Mouse (Mus musculus): ENCODE data around the gene Pdzd7. TPM values are rescaled to one million over a fixed set of nuclear protein-coding genes. Genes with fewer than 3 reads are reported as not detected.

Pdzd7 gene
- polyA plus RNA-seq, 1 experiment, result 5.0 TPM

- no peak for TF ChIP-seq TCF12 (IDR thresholded peaks at IDR 0.05; ENCODE audit: insufficient read depth, poor library complexity, severe bottlenecking)
- TF ChIP-seq POLR2A (IDR thresholded peaks at IDR 0.05; ENCODE audit: insufficient read length, low read depth), result no peak
- no peak for TF ChIP-seq TCF3 (IDR thresholded peaks at IDR 0.05; ENCODE audit: insufficient read length, low read depth)
- TF ChIP-seq POLR2AphosphoS2 (IDR thresholded peaks at IDR 0.05; ENCODE audit: insufficient read length, low read depth), result no peak
- peak in 1 of 3 experiments; percentile 17 for TF ChIP-seq MYOD1 (IDR thresholded peaks at IDR 0.05; ENCODE audit: control insufficient read depth in 1 of 3, insufficient read length in 2 of 3, low read depth in 2 of 3)
- Histone ChIP-seq H3K4me3 (no peak overlapping the region), H3K36me3 (ENCODE audit: control insufficient read depth, insufficient read depth) (no peaks in the 10 kb centered on the region), H3K79me2 (ENCODE audit: control insufficient read depth, insufficient read depth) (peaks cover 18% of the 10 kb centered on the region), H3ac (ENCODE audit: control insufficient read depth, insufficient read length) (no peak overlapping the region), H3K4me2 (ENCODE audit: low read depth) (peak overlapping the region; percentile 34), H3K27me3 (ENCODE audit: control insufficient read depth, insufficient read depth, insufficient read length) (no peaks in the 10 kb centered on the region)
These were observed 34.9 kb downstream of the Pdzd7 start for GRCm38 (mm10) chr19:45010646-45011045.

GRCm38 (mm10) chr19:45007425-45008191 is 37.9 kb downstream of the Pdzd7 start:
- Histone ChIP-seq H3K4me3 (peak overlapping the region; percentile 97), H3K36me3 (ENCODE audit: control insufficient read depth, insufficient read depth) (no peaks in the 10 kb centered on the region), H3K27me3 (ENCODE audit: control insufficient read depth, insufficient read depth, insufficient read length) (no peaks in the 10 kb centered on the region), H3K79me2 (ENCODE audit: control insufficient read depth, insufficient read depth) (peaks cover 22% of the 10 kb centered on the region), H3ac (ENCODE audit: control insufficient read depth, insufficient read length) (no peak overlapping the region), H3K4me2 (ENCODE audit: low read depth) (peak overlapping the region; percentile 95)
- TF ChIP-seq POLR2A (IDR thresholded peaks at IDR 0.05; ENCODE audit: insufficient read length, low read depth) (no peak), POLR2AphosphoS2 (IDR thresholded peaks at IDR 0.05; ENCODE audit: insufficient read length, low read depth) (no peak)

GRCm38 (mm10) chr19:45007021-45007420 is 38.5 kb downstream of the Pdzd7 start:
- TF ChIP-seq MAX (IDR thresholded peaks at IDR 0.05; ENCODE audit: low read depth) (no peak), CEBPB (IDR thresholded peaks at IDR 0.05; ENCODE audit: insufficient read depth, poor library complexity, severe bottlenecking) (no peak), REST (IDR thresholded peaks at IDR 0.05; ENCODE audit: insufficient read depth, insufficient read length) (no peak), USF1 (IDR thresholded peaks at IDR 0.05; ENCODE audit: low read depth) (no peak), MYOG (IDR thresholded peaks at IDR 0.05; ENCODE audit: control insufficient read depth in 1 of 3, insufficient read depth in 1 of 3, insufficient read length in 2 of 3, low read depth in 2 of 3) (no peak), E2F4 (IDR thresholded peaks at IDR 0.05; ENCODE audit: insufficient read depth) (no peak), SRF (IDR thresholded peaks at IDR 0.05; ENCODE audit: control insufficient read depth, insufficient read length, low read depth) (no peak), TCF3 (IDR thresholded peaks at IDR 0.05; ENCODE audit: insufficient read length, low read depth) (no peak), MYOD1 (IDR thresholded peaks at IDR 0.05; ENCODE audit: control insufficient read depth in 1 of 3, insufficient read length in 2 of 3, low read depth in 2 of 3) (no peak), TCF12 (IDR thresholded peaks at IDR 0.05; ENCODE audit: insufficient read depth, poor library complexity, severe bottlenecking) (no peak), POLR2A (IDR thresholded peaks at IDR 0.05; ENCODE audit: insufficient read length, low read depth) (no peak), POLR2AphosphoS2 (IDR thresholded peaks at IDR 0.05; ENCODE audit: insufficient read length, low read depth) (no peak)
- Histone ChIP-seq H3K4me3 (peak overlapping the region; percentile 97), H3K79me2 (ENCODE audit: control insufficient read depth, insufficient read depth) (peaks cover 22% of the 10 kb centered on the region), H3ac (ENCODE audit: control insufficient read depth, insufficient read length) (peak overlapping the region; percentile 87), H3K36me3 (ENCODE audit: control insufficient read depth, insufficient read depth) (no peaks in the 10 kb centered on the region), H3K27me3 (ENCODE audit: control insufficient read depth, insufficient read depth, insufficient read length) (no peaks in the 10 kb centered on the region), H3K4me2 (ENCODE audit: low read depth) (peak overlapping the region; percentile 95)

- Histone ChIP-seq H3K79me2 (ENCODE audit: control insufficient read depth, insufficient read depth) (peaks cover 22% of the 10 kb centered on the region), H3K4me3 (peak within 1 kb of the TSS; percentile 97), H3K36me3 (ENCODE audit: control insufficient read depth, insufficient read depth) (no peaks in the 10 kb centered on the region), H3ac (ENCODE audit: control insufficient read depth, insufficient read length) (peak within 1 kb of the TSS; percentile 87), H3K27me3 (ENCODE audit: control insufficient read depth, insufficient read depth, insufficient read length) (no peaks in the 10 kb centered on the region), H3K4me2 (ENCODE audit: low read depth) (peak within 1 kb of the TSS; percentile 95)
- TF ChIP-seq MYOD1 (IDR thresholded peaks at IDR 0.05; ENCODE audit: control insufficient read depth in 1 of 3, insufficient read length in 2 of 3, low read depth in 2 of 3) (peak in 1 of 3 experiments; percentile 37), MYOG (IDR thresholded peaks at IDR 0.05; ENCODE audit: control insufficient read depth in 1 of 3, insufficient read depth in 1 of 3, insufficient read length in 2 of 3, low read depth in 2 of 3) (peak in 1 of 3 experiments; percentile 27), POLR2A (IDR thresholded peaks at IDR 0.05; ENCODE audit: insufficient read length, low read depth) (peak; percentile 62), E2F4 (IDR thresholded peaks at IDR 0.05; ENCODE audit: insufficient read depth) (peak; percentile 53), REST (IDR thresholded peaks at IDR 0.05; ENCODE audit: insufficient read depth, insufficient read length) (no peak), POLR2AphosphoS2 (IDR thresholded peaks at IDR 0.05; ENCODE audit: insufficient read length, low read depth) (no peak), USF1 (IDR thresholded peaks at IDR 0.05; ENCODE audit: low read depth) (peak; percentile 59), MAX (IDR thresholded peaks at IDR 0.05; ENCODE audit: low read depth) (peak; percentile 76), SRF (IDR thresholded peaks at IDR 0.05; ENCODE audit: control insufficient read depth, insufficient read length, low read depth) (peak; percentile 18)
These were observed 39.4 kb downstream of the Pdzd7 start, which contains the start of gene Mrpl43 for GRCm38 (mm10) chr19:45005957-45006712. Mrpl43 (minus strand) TSS chr19:45006442.

GRCm38 (mm10) chr19:45005444-45005843 is 40.1 kb downstream of the Pdzd7 start, which contains the start of gene Twnk:
Twnk (plus strand) TSS chr19:45005663.
- TF ChIP-seq MAX (IDR thresholded peaks at IDR 0.05; ENCODE audit: low read depth), result no peak
- no peak for TF ChIP-seq POLR2A (IDR thresholded peaks at IDR 0.05; ENCODE audit: insufficient read length, low read depth)
- no peak for TF ChIP-seq MYOD1 (IDR thresholded peaks at IDR 0.05; ENCODE audit: control insufficient read depth in 1 of 3, insufficient read length in 2 of 3, low read depth in 2 of 3)
- no peak for TF ChIP-seq SRF (IDR thresholded peaks at IDR 0.05; ENCODE audit: control insufficient read depth, insufficient read length, low read depth)
- no peak for TF ChIP-seq TCF3 (IDR thresholded peaks at IDR 0.05; ENCODE audit: insufficient read length, low read depth)
- TF ChIP-seq POLR2AphosphoS2 (IDR thresholded peaks at IDR 0.05; ENCODE audit: insufficient read length, low read depth), result no peak
- no peak for TF ChIP-seq TCF12 (IDR thresholded peaks at IDR 0.05; ENCODE audit: insufficient read depth, poor library complexity, severe bottlenecking)
- H3K27me3 ChIP-seq (ENCODE audit: control insufficient read depth, insufficient read depth, insufficient read length), result no peaks in the 10 kb centered on the region
- no peaks in the 10 kb centered on the region for H3K36me3 ChIP-seq (ENCODE audit: control insufficient read depth, insufficient read depth)
- H3K4me3 ChIP-seq, result peak within 1 kb of the TSS; percentile 97
- peaks cover 22% of the 10 kb centered on the region for H3K79me2 ChIP-seq (ENCODE audit: control insufficient read depth, insufficient read depth)
- H3ac ChIP-seq (ENCODE audit: control insufficient read depth, insufficient read length), result peak within 1 kb of the TSS; percentile 87
- H3K4me2 ChIP-seq (ENCODE audit: low read depth), result peak within 1 kb of the TSS; percentile 95

All from myocyte (in vitro differentiated cells).